Mouse (Mus musculus) left cerebral cortex, postnatal 36 days (tissue): ENCODE data around the gene Birc3. TPM values are rescaled to one million over a fixed set of nuclear protein-coding genes. Genes with fewer than 3 reads are reported as not detected.

Source experiments
- DNase-seq, 2 experiments: peaks; one replicate each; pipeline ENCODE4 v3.0.0; 2021 to 2022; ENCODE audit warnings: low spot score in 2 of 2, mixed read lengths in 1 of 2
- intact Hi-C: fragments of 180-260 bp; cut with DNase I; formaldehyde crosslinking; loops from one replicate; pipeline ENCODE4 v1.15.1; 2025
- total RNA-seq, 2 experiments: library from RNA; stranded (reverse); gene quantifications; 2 replicates each; pipeline ENCODE4 v1.2.3; 2021

Gene Birc3
- total RNA-seq, 2 experiments from 2014 or later: 2.4 to 2.6 TPM

DNA sequence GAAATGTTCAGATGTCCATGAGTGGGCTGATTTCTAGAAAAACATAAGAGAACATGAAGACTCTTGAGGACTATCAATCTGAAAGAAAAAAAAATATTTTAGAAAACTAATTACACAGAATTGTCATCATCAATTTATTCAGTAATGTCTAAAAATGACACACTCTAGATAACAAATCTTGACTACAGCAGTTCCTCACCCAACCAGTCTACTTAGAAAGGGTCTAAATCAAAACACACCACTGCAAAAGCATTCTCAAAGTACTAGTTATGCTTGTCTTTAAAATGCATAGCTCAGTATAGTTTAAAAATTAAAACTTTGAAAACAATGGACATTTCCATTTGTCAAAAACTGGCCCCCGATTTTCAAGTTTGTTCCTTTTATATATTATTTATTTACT, 37.7 kb downstream of the Birc3 start:
- intact Hi-C loops: loop anchor here (10.0 kb wide), 1 partner anchor 71 kb away; the partner anchor contains the start of gene Tmem123
- no peak for DNase-seq

DNA sequence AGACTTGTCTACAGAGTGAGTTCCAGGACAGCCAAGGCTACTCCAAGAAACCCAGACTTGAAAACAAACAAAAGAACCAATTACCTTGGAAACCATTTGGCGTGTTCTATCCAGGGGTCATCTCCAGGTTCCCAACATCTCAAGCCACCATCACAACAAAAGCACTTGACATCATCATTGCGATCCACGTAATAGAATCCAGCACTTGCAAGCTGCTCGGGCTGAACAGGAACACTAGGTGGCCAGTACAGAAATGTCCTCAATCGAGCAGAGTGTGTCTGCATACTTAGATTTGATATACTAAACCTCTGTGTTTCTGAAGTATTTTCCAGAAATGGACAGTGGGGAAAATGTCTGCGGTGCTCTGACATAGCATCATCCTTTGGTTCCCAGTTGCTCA, 39.6 kb downstream of the Birc3 start:
- no peak for DNase-seq
- intact Hi-C loops: loop anchor here (10.0 kb wide), 1 partner anchor 69 kb away; the partner anchor contains the start of gene Tmem123

DNA sequence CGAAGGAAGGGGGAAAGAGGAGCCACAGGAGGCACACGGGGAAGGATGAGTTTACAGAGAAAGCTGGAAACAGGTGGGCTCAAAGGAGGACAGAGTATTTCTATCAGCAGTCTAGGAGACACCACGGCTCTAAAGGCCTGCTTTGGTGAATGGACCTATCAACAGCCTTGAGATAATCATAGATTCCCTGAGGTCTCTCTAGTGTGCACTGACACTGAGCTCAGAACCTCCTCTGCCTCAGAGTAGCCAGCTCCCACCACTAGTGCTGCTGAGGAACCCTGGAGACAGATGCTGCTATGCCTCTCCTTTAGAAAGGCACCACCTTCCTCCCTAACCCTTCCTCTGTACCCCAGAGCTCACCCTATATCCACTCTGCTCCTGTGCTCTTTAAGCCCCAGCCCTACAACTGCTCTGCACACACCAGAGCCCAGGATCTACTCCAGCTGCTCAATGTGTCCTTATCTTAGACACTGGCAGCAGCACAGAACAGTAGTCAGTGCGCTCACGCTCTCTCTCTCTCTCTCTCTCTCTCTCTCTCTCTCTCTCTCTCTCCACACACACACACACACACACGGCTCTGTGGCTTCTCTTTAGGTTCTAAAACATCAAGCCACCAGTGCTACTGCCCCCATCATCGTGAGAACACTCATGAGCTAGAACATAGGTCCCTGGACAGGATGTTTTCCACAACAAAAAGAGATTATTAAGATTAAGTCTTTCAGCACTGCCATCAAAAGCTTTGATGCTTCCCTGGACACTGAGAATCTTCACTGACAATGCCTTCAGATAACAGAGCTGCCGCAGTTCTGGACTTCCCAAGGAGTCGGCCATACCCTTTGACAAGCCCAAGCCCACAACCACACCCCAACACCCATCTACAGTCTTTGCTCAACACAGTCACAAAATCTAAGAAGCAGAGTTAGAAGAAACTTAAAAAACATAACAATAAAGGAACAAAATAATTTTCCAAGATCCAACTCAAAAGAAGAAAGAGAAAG, 43.2 kb downstream of the Birc3 start:
- no peak for DNase-seq
- intact Hi-C loops: loop anchor here (10.0 kb wide), 1 partner anchor 65 kb away; the partner anchor contains the start of gene Tmem123

DNA sequence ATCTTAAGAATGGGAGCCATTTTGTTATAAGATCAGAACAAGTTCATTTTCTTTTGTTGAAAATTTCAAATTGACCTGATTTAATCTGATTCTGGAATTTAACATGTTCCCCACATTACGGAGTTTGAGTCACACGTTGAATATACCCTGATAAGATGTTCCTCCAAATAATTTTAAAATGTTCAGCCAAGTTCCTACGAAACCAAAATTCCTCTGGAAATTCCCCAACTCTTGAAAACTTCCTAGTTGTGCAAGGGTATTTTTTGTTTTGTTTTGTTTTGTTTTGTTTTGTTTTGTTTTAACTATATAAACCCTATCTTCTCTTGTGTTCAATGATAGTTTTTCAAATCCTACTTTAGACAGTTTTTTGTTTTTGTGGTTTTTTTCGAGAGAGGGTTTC, 44.3 kb downstream of the Birc3 start:
- intact Hi-C loops: no loop called here
- DNase-seq: no peak

DNA sequence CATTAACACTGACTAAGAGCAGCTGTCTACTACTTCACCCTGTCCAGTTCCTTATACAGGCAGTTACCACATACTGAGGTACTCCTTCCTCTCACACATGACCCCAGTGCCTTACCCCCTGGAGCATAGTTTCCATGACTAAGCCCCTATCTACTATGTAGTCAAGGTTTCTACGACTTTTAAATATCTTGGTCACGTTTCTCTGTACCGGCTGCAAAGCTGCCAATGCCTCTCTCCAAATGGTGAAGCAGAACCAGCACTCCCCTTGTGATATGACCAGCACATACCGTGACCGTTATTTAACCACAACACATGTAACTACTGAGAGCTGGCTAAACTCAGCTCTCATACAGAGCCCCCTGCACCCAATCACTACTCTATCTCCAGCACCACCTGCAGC, 48.1 kb downstream of the Birc3 start:
- intact Hi-C loops: no loop called here
- no peak for DNase-seq

DNA sequence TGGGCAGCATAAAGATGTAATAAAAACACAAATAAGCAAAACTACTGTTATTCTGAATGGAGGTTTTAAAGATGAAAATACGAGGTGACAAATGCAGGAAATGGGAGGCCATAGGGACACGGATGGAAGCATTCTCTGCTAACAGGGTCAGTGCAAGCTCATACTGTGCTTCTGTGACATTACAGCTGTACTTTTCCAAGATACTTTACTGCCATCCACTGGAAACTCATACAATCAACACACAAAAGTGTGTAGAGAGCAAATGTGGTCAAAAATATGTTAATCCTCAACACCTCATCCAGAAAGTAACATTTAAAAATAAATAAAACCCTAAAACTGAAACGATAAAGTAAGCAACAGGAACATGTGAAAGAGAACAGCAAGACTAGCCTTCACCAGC, 50.2 kb downstream of the Birc3 start:
- DNase-seq: no peak
- intact Hi-C loops: no loop called here

DNA sequence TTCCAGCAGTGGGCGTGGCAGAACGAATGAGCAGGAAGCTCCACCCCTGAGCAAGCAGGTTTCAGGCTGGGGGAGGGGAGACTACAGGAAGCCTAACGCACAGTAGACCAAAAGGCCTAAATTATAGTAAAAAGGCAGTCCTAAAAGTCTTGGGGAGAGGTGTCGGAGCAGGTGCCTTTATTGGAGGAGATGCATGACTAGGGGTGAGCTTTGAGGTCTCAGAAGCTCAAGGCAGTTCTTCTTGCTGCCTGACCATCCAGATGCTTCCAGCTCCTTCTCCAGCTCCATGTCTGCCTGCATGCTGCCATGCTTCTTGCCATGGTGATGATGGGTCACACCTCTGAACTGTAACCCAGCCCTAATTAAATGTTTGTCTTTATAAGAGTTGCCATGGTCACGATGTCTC, 67.9 kb downstream of the Birc3 start:
- intact Hi-C loops: no loop called here
- DNase-seq: no peak

Other genes with a start within 250 kb of the Birc3 start
- gene Mmp20, start 245.0 kb downstream of the Birc3 start, total RNA-seq: not detected
- not detected for gene Mmp7, start 181.1 kb downstream of the Birc3 start, total RNA-seq
- 10 to 100 TPM; 11.1 to 11.2 TPM for gene Tmem123, start 109.1 kb downstream of the Birc3 start, total RNA-seq
- 10 to 100 TPM; 32.2 to 34.9 TPM for gene Birc2, start 36.1 kb downstream of the Birc3 start, total RNA-seq
- 10 to 100 TPM; 17.2 to 19.0 TPM for gene Yap1, start 131.4 kb upstream of the Birc3 start, total RNA-seq
- gene Cfap300, start 169.6 kb upstream of the Birc3 start, total RNA-seq: 10 to 100 TPM in 1 of 2 experiments, 1 to 10 TPM in 1; 9.2 to 14.0 TPM